Mouse (Mus musculus): ENCODE measurements around the gene Kif2c. TPM values are rescaled to one million over a fixed set of nuclear protein-coding genes. Genes with fewer than 3 reads are reported as not detected.
A peak's percentile ranks its signal among the peaks of the same experiment; 100 is the strongest.

Gene Kif2c
- polyA plus RNA-seq (2012; ENCODE audit: insufficient read depth, insufficient read length, missing spikeins): not detected in 2 replicates

DNA sequence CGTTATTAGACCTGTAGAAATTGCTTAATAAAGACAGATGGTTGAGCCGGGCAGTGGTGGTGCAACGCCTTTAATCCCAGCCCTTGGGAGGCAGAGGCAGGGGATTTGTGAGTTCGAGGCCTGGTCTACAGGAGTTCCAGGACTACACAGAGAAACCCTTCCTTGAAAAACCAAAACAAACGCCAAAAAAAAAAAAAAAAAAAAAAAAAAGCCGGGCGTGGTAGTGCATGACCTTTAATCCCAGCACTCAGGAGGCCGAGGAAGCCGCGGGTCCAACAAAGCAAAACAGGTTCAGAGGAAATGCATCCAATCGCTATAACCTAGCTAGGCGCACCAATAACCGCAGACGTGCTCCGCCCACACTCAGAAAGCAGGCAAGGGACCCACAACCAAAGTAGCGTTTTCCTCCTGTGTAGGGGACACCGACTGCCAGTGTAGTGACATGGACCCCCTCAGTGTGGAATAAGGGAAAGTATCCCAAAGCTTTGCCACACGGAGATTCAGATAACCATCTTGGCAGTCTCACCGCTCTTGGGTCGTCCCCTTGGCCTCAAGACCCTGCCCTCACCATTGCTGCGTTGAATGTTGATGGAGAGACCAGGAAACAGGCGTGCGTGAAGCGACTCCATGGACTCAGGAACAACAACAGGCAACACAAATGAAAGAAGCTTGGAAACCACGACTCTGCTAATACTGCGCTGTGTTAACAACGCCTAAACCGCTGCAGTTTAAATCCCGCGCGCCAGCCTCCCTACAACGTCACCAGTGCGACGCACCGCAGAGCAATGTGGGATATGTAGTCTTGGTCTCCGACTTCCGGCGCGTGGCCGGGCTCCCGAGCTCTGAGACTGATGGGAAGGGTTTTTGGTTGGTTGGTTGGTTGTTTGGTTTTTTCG lies at the start of gene Kif2c:
Gene Kif2c, minus strand, starts transcription at position 777 of the 896 bp plus-strand sequence.
- Histone ChIP-seq H3K27ac (replicated peaks; ENCODE audit: low read depth, low read length) (peak within 1 kb of the TSS; percentile 22; the same call in 1 of the 2 replicates), H3K4me1 (ENCODE audit: control insufficient read depth, insufficient read depth, insufficient read length, low read length) (no peaks in the 10 kb centered on the region), H3K4me3 (ENCODE audit: insufficient read depth, low read depth, low read length) (peak within 1 kb of the TSS; percentile 66)

GRCm38 (mm10) chr4:117231208-117231607 lies 48.8 kb upstream of the Kif2c start:
- Histone ChIP-seq H3K4me1 (ENCODE audit: control insufficient read depth, insufficient read depth, insufficient read length, low read length) (no peaks in the 10 kb centered on the region), H3K27ac (replicated peaks; ENCODE audit: low read depth, low read length) (no peak overlapping the region), H3K4me3 (ENCODE audit: insufficient read depth, low read depth, low read length) (no peak overlapping the region)

GRCm38 (mm10) chr4:117230331-117230730 lies 47.9 kb upstream of the Kif2c start:
- Histone ChIP-seq H3K4me1 (ENCODE audit: control insufficient read depth, insufficient read depth, insufficient read length, low read length) (no peaks in the 10 kb centered on the region), H3K4me3 (ENCODE audit: insufficient read depth, low read depth, low read length) (no peak overlapping the region), H3K27ac (replicated peaks; ENCODE audit: low read depth, low read length) (no peak overlapping the region)

- H3K4me1 ChIP-seq (ENCODE audit: control insufficient read depth, insufficient read depth, insufficient read length, low read length): no peaks in the 10 kb centered on the region
- no peak overlapping the region for H3K4me3 ChIP-seq (ENCODE audit: insufficient read depth, low read depth, low read length)
- no peak overlapping the region for H3K27ac ChIP-seq (replicated peaks; ENCODE audit: low read depth, low read length)
Observed at GRCm38 (mm10) chr4:117229590-117229989, 47.2 kb upstream of the Kif2c start.

GRCm38 (mm10) chr4:117225250-117225649 lies 42.8 kb upstream of the Kif2c start:
- H3K27ac ChIP-seq (replicated peaks; ENCODE audit: low read depth, low read length): no peak overlapping the region
- H3K4me3 ChIP-seq (ENCODE audit: insufficient read depth, low read depth, low read length): no peak overlapping the region

DNA sequence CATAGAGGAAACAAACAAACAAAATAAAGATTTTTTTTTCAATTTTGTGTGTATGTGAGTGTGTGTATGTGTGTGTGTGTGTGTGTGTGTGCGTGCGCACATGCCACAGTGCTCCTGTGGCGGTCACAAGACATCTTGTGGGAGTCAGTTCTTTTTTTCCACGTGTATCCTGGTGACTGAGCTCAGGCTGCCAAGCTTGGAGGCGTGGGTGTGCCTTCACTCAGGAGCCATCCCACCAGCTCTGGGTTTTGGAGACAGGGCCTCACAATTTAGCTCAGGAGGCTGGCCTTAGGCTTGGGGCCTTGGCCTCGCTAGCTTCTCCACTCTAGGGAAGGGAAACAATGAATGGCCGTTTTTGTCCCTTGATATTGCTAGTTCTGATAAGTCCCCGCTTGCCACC lies 41.7 kb upstream of the Kif2c start:
- Histone ChIP-seq H3K4me1 (ENCODE audit: control insufficient read depth, insufficient read depth, insufficient read length, low read length) (no peaks in the 10 kb centered on the region), H3K4me3 (ENCODE audit: insufficient read depth, low read depth, low read length) (no peak overlapping the region), H3K27ac (replicated peaks; ENCODE audit: low read depth, low read length) (no peak overlapping the region)

More at GRCm38 (mm10) chr4:117225250-117225649, 42.8 kb upstream of the Kif2c start:
- H3K4me1 ChIP-seq (ENCODE audit: control insufficient read depth, insufficient read depth, insufficient read length, low read length): no peaks in the 10 kb centered on the region

DNA sequence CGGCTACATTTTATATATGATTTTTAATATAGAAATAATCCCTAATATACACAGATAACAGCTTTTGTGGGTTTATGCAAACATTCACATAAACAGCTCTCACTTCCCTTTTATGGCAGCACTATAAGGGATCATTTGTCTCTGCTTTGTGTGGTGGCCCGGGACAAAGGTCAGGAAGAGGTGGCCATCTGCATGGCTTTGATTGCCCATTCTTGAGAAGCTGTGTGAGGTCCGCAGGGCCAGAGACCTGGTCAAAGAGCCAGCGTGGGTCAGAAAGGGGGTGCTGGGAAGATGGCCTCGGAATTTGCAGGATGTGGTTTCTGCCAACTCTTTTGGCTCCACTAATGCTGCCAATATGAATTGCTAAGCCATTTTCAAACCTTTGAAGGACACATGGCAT lies 40.6 kb upstream of the Kif2c start:
- Histone ChIP-seq H3K27ac (replicated peaks; ENCODE audit: low read depth, low read length) (no peak overlapping the region), H3K4me3 (ENCODE audit: insufficient read depth, low read depth, low read length) (no peak overlapping the region), H3K4me1 (ENCODE audit: control insufficient read depth, insufficient read depth, insufficient read length, low read length) (no peaks in the 10 kb centered on the region)

GRCm38 (mm10) chr4:117221836-117222235 lies 39.4 kb upstream of the Kif2c start:
- no peak overlapping the region for H3K27ac ChIP-seq (replicated peaks; ENCODE audit: low read depth, low read length)
- no peaks in the 10 kb centered on the region for H3K4me1 ChIP-seq (ENCODE audit: control insufficient read depth, insufficient read depth, insufficient read length, low read length)
- H3K4me3 ChIP-seq (ENCODE audit: insufficient read depth, low read depth, low read length): no peak overlapping the region

GRCm38 (mm10) chr4:117220741-117221515 lies 38.5 kb upstream of the Kif2c start:
- no peaks in the 10 kb centered on the region for H3K4me1 ChIP-seq (ENCODE audit: control insufficient read depth, insufficient read depth, insufficient read length, low read length)

DNA sequence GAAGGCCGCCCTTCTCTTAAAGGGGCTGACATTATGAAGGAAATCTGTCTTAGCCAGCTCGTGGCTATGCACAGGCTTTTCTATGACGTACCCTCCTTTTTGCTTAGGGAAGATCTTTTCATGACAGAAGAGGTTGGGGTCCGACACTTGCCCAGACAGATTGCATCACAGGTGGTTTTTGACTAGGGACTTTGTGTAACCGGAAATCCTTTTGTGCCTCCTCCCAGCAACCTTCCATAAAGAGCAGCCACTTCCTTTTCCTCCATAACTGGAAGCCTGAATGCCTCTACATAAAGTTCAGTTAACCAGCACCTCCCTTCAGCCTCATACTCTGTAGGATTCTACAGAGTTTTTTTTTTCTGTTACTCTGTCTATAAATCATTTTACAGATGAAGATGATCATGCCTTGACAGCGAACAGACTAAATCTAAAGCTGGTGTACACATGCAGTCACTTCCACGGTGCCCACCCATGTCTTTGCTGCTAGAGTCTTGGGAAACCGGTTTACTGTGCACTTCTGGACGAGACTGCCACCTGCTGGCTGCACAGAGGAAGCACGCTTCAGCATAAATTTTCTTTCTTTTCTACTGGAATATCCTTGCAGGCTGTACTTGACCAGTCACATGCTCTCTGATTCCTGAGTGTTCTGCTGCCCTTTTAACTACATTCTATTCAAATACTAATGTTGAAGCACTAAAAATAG lies 36.2 kb upstream of the Kif2c start:
- no peak overlapping the region for H3K4me3 ChIP-seq (ENCODE audit: insufficient read depth, low read depth, low read length)
- H3K27ac ChIP-seq (replicated peaks; ENCODE audit: low read depth, low read length): no peak overlapping the region

More at GRCm38 (mm10) chr4:117220741-117221515, 38.5 kb upstream of the Kif2c start:
- H3K4me3 ChIP-seq (ENCODE audit: insufficient read depth, low read depth, low read length): no peak overlapping the region
- H3K27ac ChIP-seq (replicated peaks; ENCODE audit: low read depth, low read length): no peak overlapping the region

GRCm38 (mm10) chr4:117217029-117217428 lies 34.6 kb upstream of the Kif2c start:
- H3K4me1 ChIP-seq (ENCODE audit: control insufficient read depth, insufficient read depth, insufficient read length, low read length): no peaks in the 10 kb centered on the region
- no peak overlapping the region for H3K27ac ChIP-seq (replicated peaks; ENCODE audit: low read depth, low read length)
- H3K4me3 ChIP-seq (ENCODE audit: insufficient read depth, low read depth, low read length): no peak overlapping the region

More for the DNA sequence above, 36.2 kb upstream of the Kif2c start:
- H3K4me1 ChIP-seq (ENCODE audit: control insufficient read depth, insufficient read depth, insufficient read length, low read length): no peaks in the 10 kb centered on the region

- Histone ChIP-seq H3K4me1 (ENCODE audit: control insufficient read depth, insufficient read depth, insufficient read length, low read length) (no peaks in the 10 kb centered on the region), H3K27ac (replicated peaks; ENCODE audit: low read depth, low read length) (no peak overlapping the region), H3K4me3 (ENCODE audit: insufficient read depth, low read depth, low read length) (no peak overlapping the region)
Observed at GRCm38 (mm10) chr4:117214250-117214649, 31.8 kb upstream of the Kif2c start.

- H3K27ac ChIP-seq (replicated peaks; ENCODE audit: low read depth, low read length): no peak overlapping the region
- peak overlapping the region; percentile 28; the same call in 1 of the 2 replicates for H3K4me3 ChIP-seq (ENCODE audit: insufficient read depth, low read depth, low read length)
- no peaks in the 10 kb centered on the region for H3K4me1 ChIP-seq (ENCODE audit: control insufficient read depth, insufficient read depth, insufficient read length, low read length)
Observed at GRCm38 (mm10) chr4:117210147-117211074, 28.0 kb upstream of the Kif2c start.

DNA sequence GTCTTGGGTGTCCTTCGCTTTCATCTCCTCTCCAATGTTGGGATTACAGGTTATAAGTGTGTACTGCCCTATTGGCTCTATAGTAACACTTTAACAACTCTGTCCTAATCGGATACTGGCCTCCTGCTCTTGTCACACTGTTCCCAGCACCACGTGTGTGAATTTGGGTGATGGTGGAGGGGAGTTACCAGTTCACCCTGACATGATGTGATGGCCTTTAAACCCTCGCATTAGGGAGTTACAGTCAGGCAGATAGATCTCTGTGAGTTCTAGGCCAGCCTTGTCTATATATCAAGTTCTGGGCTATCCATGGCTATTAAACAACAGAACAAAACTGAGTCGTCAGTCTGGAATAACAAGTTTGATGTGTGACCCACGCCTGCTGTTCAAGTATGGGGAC lies 27.2 kb upstream of the Kif2c start:
- no peak overlapping the region for H3K27ac ChIP-seq (replicated peaks; ENCODE audit: low read depth, low read length)
- no peak overlapping the region for H3K4me3 ChIP-seq (ENCODE audit: insufficient read depth, low read depth, low read length)
- H3K4me1 ChIP-seq (ENCODE audit: control insufficient read depth, insufficient read depth, insufficient read length, low read length): no peaks in the 10 kb centered on the region
